Mouse (Mus musculus) thymus, adult 2 months (tissue): ENCODE data around the gene Ap1m1. TPM values are rescaled to one million over a fixed set of nuclear protein-coding genes. Genes with fewer than 3 reads are reported as not detected.

ENCODE experiments used
- DNase-seq: peaks from one replicate; pipeline ENCODE4 v3.0.0; 2021
- H3K27ac ChIP-seq: fragments of 200-500 bp; 2 replicates; pipeline ENCODE4 v1.5.1; 2012; ENCODE audit warnings: low read length, control low read depth; ENCODE audit not compliant: control insufficient read depth, insufficient read depth
- H3K27me3 ChIP-seq: fragments of 200-500 bp; 2 replicates; pipeline ENCODE4 v1.6.1; 2012; ENCODE audit warnings: mild to moderate bottlenecking, low read length, moderate library complexity, mixed read lengths; ENCODE audit not compliant: control insufficient read depth, insufficient read depth
- H3K36me3 ChIP-seq: fragments of 200-500 bp; 2 replicates; pipeline ENCODE4 v1.6.1; 2012; ENCODE audit warnings: mild to moderate bottlenecking, low read length, moderate library complexity; ENCODE audit not compliant: control insufficient read depth, insufficient read depth
- H3K4me1 ChIP-seq: fragments of 200-500 bp; replicated peaks from 2 replicates; pipeline ENCODE4 v1.6.1; 2012; ENCODE audit warnings: low read length; ENCODE audit not compliant: control insufficient read depth, insufficient read depth
- H3K4me3 ChIP-seq: fragments of 200-500 bp; 2 replicates; pipeline ENCODE4 v1.5.1; 2012; ENCODE audit warnings: mild to moderate bottlenecking, low read length, control low read depth, moderate library complexity; ENCODE audit not compliant: control insufficient read depth, insufficient read depth
- CTCF ChIP-seq: fragments of 200-500 bp; IDR thresholded peaks from 2 replicates; pipeline ENCODE4 v1.5.1; 2012; ENCODE audit warnings: mild to moderate bottlenecking, control low read depth, low read length, moderate library complexity, borderline replicate concordance; ENCODE audit not compliant: control insufficient read depth, poor library complexity, insufficient read depth; ENCODE audit errors: extremely low read depth
- POLR2A ChIP-seq: fragments of 200-500 bp; IDR thresholded peaks from 2 replicates; pipeline ENCODE4 v1.6.1; 2012; ENCODE audit warnings: mild to moderate bottlenecking, low read length, control low read depth, moderate library complexity; ENCODE audit not compliant: control insufficient read depth, poor library complexity, insufficient read depth; ENCODE audit errors: extremely low read depth
- WGBS: fragments of 180-500 bp; shearing (Covaris S2); methylation state at CpG from one replicate; pipeline ENCODE4 v1.1.7; 2018; 5-methylcytosine and 5-hydroxymethylcytosine counted together
- polyA plus RNA-seq: library from polyadenylated mRNA; depleted of rRNA; stranded (reverse); fragments of >200 nt; gene quantifications from 2 replicates; pipeline ENCODE4 v1.2.3, GENCODE M21; 2012

Ap1m1 gene
- polyA plus RNA-seq, 1 experiment: 167 TPM

GRCm38 (mm10) chr8:72210710-72211109, 29.1 kb upstream of the Ap1m1 start:
- 72% methylated on average over 2 of the region's 2 CpGs for WGBS

DNA sequence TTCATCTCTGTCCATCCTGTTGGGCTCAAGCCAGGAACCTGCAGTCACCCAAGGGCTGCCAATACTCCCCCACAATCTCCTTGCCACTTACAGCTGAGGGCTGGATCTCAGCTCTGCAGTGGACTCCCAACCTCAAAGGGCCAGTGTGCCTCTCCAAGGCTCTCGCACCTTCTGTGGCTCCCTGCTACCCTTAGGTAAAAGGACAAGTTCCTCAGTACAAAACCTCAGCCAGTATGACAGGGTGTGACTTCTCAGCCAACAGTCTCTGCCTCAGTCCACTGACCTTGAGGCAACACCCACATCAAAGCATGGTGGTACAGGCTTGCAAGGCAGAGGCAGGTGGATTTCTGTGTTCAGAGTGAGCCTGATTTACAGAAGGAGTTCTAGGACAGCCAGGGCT, 28.0 kb upstream of the Ap1m1 start:
- H3K27ac ChIP-seq: no peak overlapping the region

More at GRCm38 (mm10) chr8:72210710-72211109, 29.1 kb upstream of the Ap1m1 start:
- DNase-seq: no peak
- no peaks in the 10 kb centered on the region for H3K27me3 ChIP-seq
- TF ChIP-seq POLR2A (no peak), CTCF (no peak)
- no peaks in the 10 kb centered on the region for H3K36me3 ChIP-seq
- no peak overlapping the region for H3K27ac ChIP-seq
- no peak overlapping the region for H3K4me3 ChIP-seq
- H3K4me1 ChIP-seq: peaks cover 4% of the 10 kb centered on the region; the same call in 1 of the 2 replicates

DNA sequence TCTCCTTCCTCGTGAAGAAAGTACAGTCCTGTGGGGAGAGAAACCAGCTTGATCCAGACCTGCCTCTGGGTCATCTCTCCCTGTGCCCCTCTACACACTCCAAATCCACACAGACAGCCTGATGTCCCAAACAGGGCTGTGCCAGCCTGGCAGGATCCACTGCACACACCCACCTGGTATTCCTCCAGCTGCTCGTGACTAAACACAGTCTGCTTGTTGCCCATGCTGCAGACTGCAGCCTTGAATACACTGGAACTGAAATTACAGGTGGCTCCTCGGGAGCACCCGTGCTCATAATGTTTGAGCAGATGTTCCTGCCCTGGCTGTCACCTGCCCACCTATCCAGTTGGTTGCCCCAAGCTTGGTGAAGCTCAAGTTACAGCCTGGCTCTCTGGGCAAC, 27.1 kb upstream of the Ap1m1 start, which contains the start of gene Cib3:
Cib3 (minus strand) TSS at position 87 of the 400 bp plus-strand sequence.
- H3K4me3 ChIP-seq: no peak within 1 kb of the TSS
- H3K27me3 ChIP-seq: no peaks in the 10 kb centered on the region
- WGBS: 87% methylated on average over 4 of the region's 4 CpGs
- no peak for DNase-seq
- no peaks in the 10 kb centered on the region for H3K36me3 ChIP-seq
- H3K4me1 ChIP-seq: peaks cover 10% of the 10 kb centered on the region
- TF ChIP-seq POLR2A: no peak
- TF ChIP-seq CTCF: no peak
- no peak within 1 kb of the TSS for H3K27ac ChIP-seq

More for the DNA sequence above, 28.0 kb upstream of the Ap1m1 start:
- H3K4me3 ChIP-seq: no peak overlapping the region
- H3K4me1 ChIP-seq: peaks cover 10% of the 10 kb centered on the region
- TF ChIP-seq CTCF: no peak
- TF ChIP-seq POLR2A: no peak
- no peaks in the 10 kb centered on the region for H3K36me3 ChIP-seq
- no peak for DNase-seq
- 70% methylated on average over 1 of the region's 1 CpGs for WGBS
- H3K27me3 ChIP-seq: no peaks in the 10 kb centered on the region

GRCm38 (mm10) chr8:72213536-72213935, 26.3 kb upstream of the Ap1m1 start, which contains the start of gene Gm11034:
Gene Gm11034, minus strand, starts transcription at chr8:72213636.
- Histone ChIP-seq H3K4me3 (no peak within 1 kb of the TSS), H3K27me3 (no peaks in the 10 kb centered on the region), H3K4me1 (peaks cover 10% of the 10 kb centered on the region), H3K36me3 (no peaks in the 10 kb centered on the region), H3K27ac (no peak within 1 kb of the TSS)
- WGBS: 84% methylated on average over 4 of the region's 4 CpGs
- TF ChIP-seq CTCF: no peak
- TF ChIP-seq POLR2A: no peak
- DNase-seq: no peak

DNA sequence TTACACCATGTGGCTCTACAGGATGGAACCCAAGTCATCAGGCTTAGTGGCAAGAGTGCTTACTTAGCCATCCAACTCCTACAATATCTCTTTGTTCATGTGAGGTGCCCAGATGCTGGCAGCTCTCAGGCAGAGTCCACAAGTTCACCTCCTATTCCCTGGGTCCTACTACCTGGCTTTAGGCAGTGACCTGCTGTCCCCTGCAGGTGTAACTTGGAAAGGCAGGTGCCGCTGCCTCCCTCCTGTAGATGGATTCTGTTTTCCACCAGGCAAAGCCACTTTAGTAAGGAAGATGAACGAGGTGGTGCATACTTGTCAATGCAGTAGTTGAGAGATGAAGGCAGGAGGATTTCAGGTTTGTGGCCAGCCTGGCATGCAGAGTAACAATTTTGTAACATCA, 24.8 kb upstream of the Ap1m1 start:
- peak; percentile 40 for DNase-seq
- Histone ChIP-seq H3K27me3 (no peaks in the 10 kb centered on the region), H3K27ac (no peak overlapping the region), H3K36me3 (no peaks in the 10 kb centered on the region), H3K4me1 (peaks cover 10% of the 10 kb centered on the region), H3K4me3 (no peak overlapping the region)
- no peak for TF ChIP-seq CTCF
- 58% methylated on average over 2 of the region's 2 CpGs for WGBS

DNA sequence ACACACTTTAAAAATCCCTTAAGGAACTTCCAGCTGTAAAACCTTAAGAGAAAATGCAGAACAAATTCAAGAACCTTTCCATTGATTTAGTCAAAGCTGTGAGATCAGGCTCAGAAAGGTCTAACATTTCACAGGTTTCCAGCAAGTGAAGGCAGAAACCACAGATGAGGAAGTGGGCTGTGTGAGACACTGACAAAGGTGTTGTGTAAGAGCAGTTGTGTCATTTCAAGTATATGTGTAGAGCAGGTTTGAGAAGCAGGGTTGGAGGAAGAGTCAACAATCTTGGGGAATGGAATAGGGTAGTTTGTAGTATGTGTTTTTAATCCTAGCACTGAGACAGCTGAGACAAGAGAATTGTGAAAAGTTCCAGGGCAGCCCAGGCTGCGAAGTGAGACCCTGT, 23.9 kb upstream of the Ap1m1 start:
- TF ChIP-seq POLR2A (no peak), CTCF (no peak)
- DNase-seq: peak; percentile 24
- Histone ChIP-seq H3K27ac (peak overlapping the region; percentile 79), H3K27me3 (no peaks in the 10 kb centered on the region), H3K4me3 (no peak overlapping the region), H3K4me1 (peaks cover 15% of the 10 kb centered on the region), H3K36me3 (no peaks in the 10 kb centered on the region)
- WGBS: 12% methylated on average over 1 of the region's 1 CpGs

GRCm38 (mm10) chr8:72218781-72219540, 20.9 kb upstream of the Ap1m1 start:
- no peak for TF ChIP-seq POLR2A
- no peak for TF ChIP-seq CTCF
- Histone ChIP-seq H3K4me3 (no peak overlapping the region), H3K27ac (no peak overlapping the region)

More at GRCm38 (mm10) chr8:72218781-72219540, 20.9 kb upstream of the Ap1m1 start:
- Histone ChIP-seq H3K4me1 (peaks cover 16% of the 10 kb centered on the region), H3K27me3 (no peaks in the 10 kb centered on the region), H3K36me3 (peaks cover 17% of the 10 kb centered on the region)
- 73% methylated on average over 10 of the region's 10 CpGs for whole genome bisulfite sequencing
- DNase-seq: no peak
